Mouse (Mus musculus) cortical plate, adult 2 months (tissue): ENCODE measurements around the gene Suds3.

Source experiments
- CTCF ChIP-seq: fragments of 200-500 bp; IDR thresholded peaks from 2 replicates; pipeline ENCODE4 v1.5.1; 2011; ENCODE audit warnings: mild to moderate bottlenecking, control low read depth, low read length; ENCODE audit not compliant: insufficient read depth; ENCODE audit errors: extremely low read depth
- POLR2A ChIP-seq: fragments of 200-500 bp; IDR thresholded peaks from 2 replicates; pipeline ENCODE4 v1.6.1; 2011; ENCODE audit warnings: mild to moderate bottlenecking, low read length, control low read depth; ENCODE audit not compliant: insufficient read depth; ENCODE audit errors: extremely low read depth

DNA sequence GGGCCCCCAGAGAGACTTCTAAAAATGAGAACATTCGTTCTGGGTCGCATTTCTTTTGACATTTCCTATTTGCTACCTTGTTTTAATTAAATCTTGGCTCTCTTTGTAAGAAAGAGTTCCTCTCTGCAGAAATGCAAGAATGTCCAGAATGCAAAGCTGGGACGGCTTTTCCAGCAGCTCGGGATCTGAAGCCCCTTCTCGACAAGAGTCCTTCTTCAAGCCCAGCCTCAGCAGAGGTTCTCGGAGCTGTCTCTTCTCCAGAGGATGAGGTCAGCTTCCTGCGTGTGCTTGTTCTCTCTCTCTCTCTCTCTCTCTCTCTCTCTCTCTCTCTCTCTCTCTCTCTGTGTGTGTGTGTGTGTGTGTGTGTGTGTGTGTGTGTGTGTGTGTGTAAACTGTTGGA lies 1.8 kb upstream of the Suds3 start:
- TF ChIP-seq CTCF = no peak
- TF ChIP-seq POLR2A = no peak
